Mouse (Mus musculus) liver, embryonic 18 days (tissue): ENCODE measurements around the gene Polk. TPM values are rescaled to one million over a fixed set of nuclear protein-coding genes. Genes with fewer than 3 reads are reported as not detected.

Experiments used
- polyA plus RNA-seq: library from polyadenylated mRNA; depleted of rRNA; stranded (reverse); fragments of >200 nt; gene quantifications from 2 replicates; pipeline ENCODE4 v1.2.3, GENCODE M21; 2012; rRNA removed

The Polk gene
- polyA plus RNA-seq = 2.0 and 2.4 TPM in 2 replicates

GRCm38 (mm10) chr13:96542081-96542889 is at the start of gene Polk, which contains the start of gene Col4a3bp:
Polk (minus strand) TSS chr13:96542579.
Col4a3bp (plus strand) TSS chr13:96542618.

GRCm38 (mm10) chr13:96490433-96490832 is 51.9 kb downstream of the Polk start, which contains the start of gene Gm17622:
Gm17622 (plus strand) TSS chr13:96490733.

GRCm38 (mm10) chr13:96470957-96471356 is 71.4 kb downstream of the Polk start, which contains the start of gene Ankdd1b:
Ankdd1b (minus strand) TSS chr13:96471198.

Other genes starting within 250 kb of the Polk start
- 2.8 and 3.4 TPM in 2 replicates for gene Poc5, start 154.3 kb downstream of the Polk start, polyA plus RNA-seq
- 0.02 and 0.06 TPM in 2 replicates for gene Ankdd1b, start 71.4 kb downstream of the Polk start, polyA plus RNA-seq
- not detected in 2 replicates for gene Gm17622, start 51.8 kb downstream of the Polk start, polyA plus RNA-seq
- 6.6 and 7.8 TPM in 2 replicates for gene Col4a3bp, start within 50 bp of the Polk start, polyA plus RNA-seq
- gene Hmgcr, start 128.4 kb upstream of the Polk start, polyA plus RNA-seq = 52.0 and 71.7 TPM in 2 replicates
- 0.01 TPM in 2 replicates for gene Ankrd31, start 205.7 kb upstream of the Polk start, polyA plus RNA-seq